In genomic region chr7:141068351-141068750, GRCm38 (mm10) we compare ENCODE assay signal across 30 mouse cellular contexts. TPM values are rescaled to one million over a fixed set of nuclear protein-coding genes. Genes with fewer than 3 reads are reported as not detected.
DNase-seq lines count a peak whose midpoint lies in the region; TF ChIP-seq lines count a peak whose summit lies in the region.
"Had no signal": no experiment of that assay in that cellular context is flagged by ENCODE, and none has a peak within 500 bp of the region (broad histone marks: within the 10 kb centered on the region; RNA-seq: fewer than 3 reads in every experiment).

No protein-coding gene starts in this region.

- H3K9ac ChIP-seq in ES-E14 (ENCODE audit: insufficient read depth, low read depth, low read length, poor library complexity, severe bottlenecking) = peak overlapping the region; percentile 10; the same call in 1 of the 2 replicates
- H3K9ac ChIP-seq: embryonic facial prominence, embryonic 12.5 days; forebrain, embryonic 12.5 days; forebrain, embryonic 15.5 days; hindbrain, embryonic 12.5 days; hindbrain, embryonic 15.5 days; intestine, embryonic 15.5 days had no signal

- peaks cover 2 to 17% of the 10 kb centered on the region in 2 experiments; a peak in 3 of 4 replicates for H3K4me1 ChIP-seq in ES-E14 (ENCODE audit: control insufficient read depth in 2 of 2, insufficient read depth in 2 of 2, low read length in 2 of 2, poor library complexity in 1 of 2)

- peak overlapping the region in 1 of 2 experiments; percentile 27; a peak in 1 of 4 replicates for H3K4me3 ChIP-seq in ES-E14 (ENCODE audit: insufficient read depth in 1 of 2, low read depth in 1 of 2, low read length in 2 of 2, poor library complexity in 1 of 2, severe bottlenecking in 1 of 2)
- H3K4me3 ChIP-seq: embryonic facial prominence, embryonic 12.5 days; erythroblast, embryonic 14.5 days; forebrain, embryonic 12.5 days; forebrain, embryonic 15.5 days; heart, adult 2 months; heart, embryonic 10.5 days; hindbrain, embryonic 12.5 days; hindbrain, embryonic 15.5 days; intestine, embryonic 15.5 days had no signal

- peaks cover 24% of the 10 kb centered on the region for H3K36me3 ChIP-seq in ES-E14 (ENCODE audit: control insufficient read depth, insufficient read depth, low read length, poor library complexity, severe bottlenecking)
- H3K36me3 ChIP-seq: heart, embryonic 10.5 days had no signal

- no peaks in the 10 kb centered on the region for H3K9me3 ChIP-seq in ES-E14 (ENCODE audit: control insufficient read depth, insufficient read depth, low read depth, low read length)
- H3K9me3 ChIP-seq: embryonic facial prominence, embryonic 12.5 days; forebrain, embryonic 12.5 days; forebrain, embryonic 15.5 days; heart, embryonic 10.5 days; hindbrain, embryonic 12.5 days; hindbrain, embryonic 15.5 days; intestine, embryonic 15.5 days had no signal

- H3K27ac ChIP-seq in ES-E14 (ENCODE audit: insufficient read depth, low read depth, low read length, poor library complexity, severe bottlenecking) = no peak overlapping the region
- H3K27ac ChIP-seq: embryonic facial prominence, embryonic 12.5 days; forebrain, embryonic 12.5 days; forebrain, embryonic 15.5 days; heart, adult 2 months; heart, embryonic 10.5 days; hindbrain, embryonic 12.5 days; hindbrain, embryonic 15.5 days; intestine, embryonic 15.5 days had no signal

- in situ Hi-C loops in ES-E14 (cut with MboI; ENCODE audit: low sequenced_read_pairs in 2 of 2, unreplicated experiment in 2 of 2) = loop anchor here in 1 of 2 experiments (25.0 kb wide), 1 partner anchor 231 kb away; the partner anchor contains the start of genes Odf3, Scgb1c1 and Urah

- DNase-seq in cerebellum, adult 9-11 months = peak; percentile 31
- DNase-seq in cerebellum, postnatal 25 days = no peak
- peak; percentile 39 for DNase-seq in thymus, postnatal 0 days (ENCODE audit: low spot score)
- no peak for DNase-seq in thymus, postnatal 14 days
- no peak for DNase-seq in ES-E14 (ENCODE audit: low read depth, low spot score)
- no peak for DNase-seq in left cerebral cortex, adult 9 months (ENCODE audit: low spot score in 2 of 2)
- no peak for DNase-seq in adrenal gland, adult 2 months
- DNase-seq: adrenal gland, postnatal 10 days; adrenal gland, postnatal 36 days; cerebellum, adult 18-20 months; cerebellum, adult 9-10 months; cerebellum, postnatal 36 days; gastrocnemius, postnatal 25 days; heart, adult 2 months had no signal

TF ChIP-seq in ES-E14, 5 proteins besides CTCF, POLR2A, EP300 and RAD21:
- no peak for TF ChIP-seq MAFK (IDR thresholded peaks at IDR 0.05; ENCODE audit: insufficient read depth, low read depth, low read length)
- TF ChIP-seq HCFC1 (IDR thresholded peaks at IDR 0.05; ENCODE audit: borderline replicate concordance, insufficient read depth, low read length) = no peak
- TF ChIP-seq ZNF384 (IDR thresholded peaks at IDR 0.05; ENCODE audit: low read depth, low read length) = no peak
- no peak for TF ChIP-seq ZC3H11A (IDR thresholded peaks at IDR 0.05; ENCODE audit: borderline replicate concordance, low read depth, low read length)
- TF ChIP-seq CHD2 (IDR thresholded peaks at IDR 0.05; ENCODE audit: low read depth, low read length) = no peak

RNA-seq across cellular contexts. Expression of gene B4galnt4, which starts 7.4 kb away (rescaled TPM):
- 2.0 and 2.5 TPM in 2 replicates for polyA plus RNA-seq in thymus, postnatal 0 days (2015; fragmentation: Nextera tagmentation; extraction: Ambion mirVana)
- total RNA-seq in ES-E14 (2012; rRNA removed) = 31.1 and 78.3 TPM in 2 replicates
- total RNA-seq in adrenal gland, adult 2 months (2021) = 1 to 10 TPM; 1.4 to 3.0 TPM
- 1.7 and 5.1 TPM in 2 replicates for polyA plus RNA-seq in adrenal gland, adult 2 months (2012; rRNA removed)
- total RNA-seq: gastrocnemius, postnatal 25 days had no signal

RNA-seq across cellular contexts. Expression of gene Pkp3, which starts 9.7 kb away (rescaled TPM):
- 45.1 and 47.8 TPM in 2 replicates for polyA plus RNA-seq in thymus, postnatal 0 days (2015; fragmentation: Nextera tagmentation; extraction: Ambion mirVana)
- total RNA-seq in ES-E14 (2012; rRNA removed) = 8.0 and 12.2 TPM in 2 replicates
- total RNA-seq in adrenal gland, adult 2 months (2021) = 1 to 10 TPM in 1 of 2 experiments, under 1 TPM in 1; 0.89 to 1.5 TPM
- 0.68 and 1.4 TPM in 2 replicates for polyA plus RNA-seq in adrenal gland, adult 2 months (2012; rRNA removed)
- total RNA-seq: gastrocnemius, adult 8-10 months had no signal
- polyA plus RNA-seq: forebrain, embryonic 15.5 days had no signal

RNA-seq across cellular contexts. Expression of gene Sigirr, which starts 32.0 kb away (rescaled TPM):
- polyA plus RNA-seq in thymus, postnatal 0 days (2015; fragmentation: Nextera tagmentation; extraction: Ambion mirVana) = 45.9 and 51.9 TPM in 2 replicates
- total RNA-seq in ES-E14 (2012; rRNA removed) = 18.2 and 56.2 TPM in 2 replicates
- total RNA-seq in adrenal gland, adult 2 months (2021) = 1 to 10 TPM; 2.8 to 5.3 TPM
- polyA plus RNA-seq in adrenal gland, adult 2 months (2012; rRNA removed) = 6.7 and 8.7 TPM in 2 replicates

RNA-seq across cellular contexts. Expression of gene Gm17387, which starts 39.4 kb away (rescaled TPM):
- polyA plus RNA-seq in thymus, postnatal 0 days (2015; fragmentation: Nextera tagmentation; extraction: Ambion mirVana) = not detected in 2 replicates
- not detected in 2 replicates for total RNA-seq in ES-E14 (2012; rRNA removed)
- total RNA-seq in adrenal gland, adult 2 months (2021) = not detected
- polyA plus RNA-seq in adrenal gland, adult 2 months (2012; rRNA removed) = not detected in 2 replicates
- total RNA-seq: adrenal gland, postnatal 10 days; adrenal gland, postnatal 36 days; CH12.LX; gastrocnemius, adult 8-10 months; gastrocnemius, postnatal 25 days; heart, adult 2 months; heart, postnatal 25 days; hematopoietic stem cell, adult 5-6 weeks had no signal
- polyA plus RNA-seq: activated CD4-positive, CD25-positive, alpha-beta regulatory T cell, adult 4 months; embryonic facial prominence, embryonic 12.5 days; erythroblast, embryonic 14.5 days; forebrain, embryonic 12.5 days; forebrain, embryonic 15.5 days; gonadal fat pad, adult 2 months; heart, adult 2 months; heart, embryonic 10.5 days; heart, embryonic 14.5 days; heart, postnatal 0 days; hindbrain, embryonic 12.5 days; hindbrain, embryonic 15.5 days; intestine, embryonic 15.5 days had no signal

RNA-seq across cellular contexts. Expression of gene Ano9, which starts 49.3 kb away (rescaled TPM):
- polyA plus RNA-seq in thymus, postnatal 0 days (2015; fragmentation: Nextera tagmentation; extraction: Ambion mirVana) = 0.18 and 0.33 TPM in 2 replicates
- total RNA-seq in ES-E14 (2012; rRNA removed) = 26.4 and 102 TPM in 2 replicates
- under 1 TPM in 1 of 2 experiments, not detected in 1; 0.17 TPM for total RNA-seq in adrenal gland, adult 2 months (2021)
- 0.17 and 0.25 TPM in 2 replicates for polyA plus RNA-seq in adrenal gland, adult 2 months (2012; rRNA removed)
- total RNA-seq: gastrocnemius, adult 8-10 months; gastrocnemius, postnatal 25 days; hematopoietic stem cell, adult 5-6 weeks had no signal
- polyA plus RNA-seq: activated CD4-positive, CD25-positive, alpha-beta regulatory T cell, adult 4 months; erythroblast, embryonic 14.5 days had no signal

Comparison
In these comparisons a context has a peak if more than half of its experiments do, and no peak if none do; other contexts are left out.
1. DNase-seq: peak in cerebellum, adult 9-11 months (single experiment) and thymus, postnatal 0 days (single experiment); none in cerebellum, postnatal 25 days (0 of 2), thymus, postnatal 14 days (single experiment), ES-E14 (single experiment), left cerebral cortex, adult 9 months (0 of 2) and adrenal gland, adult 2 months (single experiment).